In genomic region chr1:164936060-164936459, GRCm38 (mm10) we compare ENCODE assay signal across 20 mouse cellular contexts. TPM values are rescaled to one million over a fixed set of nuclear protein-coding genes. Genes with fewer than 3 reads are reported as not detected.
"Had no signal": no experiment of that assay in that cellular context is flagged by ENCODE, and none has a peak within 500 bp of the region (broad histone marks: within the 10 kb centered on the region; RNA-seq: fewer than 3 reads in every experiment).

No protein-coding gene starts in this region.

- H3K4me2 ChIP-seq: liver, embryonic 15.5 days; lung, embryonic 15.5 days; midbrain, embryonic 11.5 days; midbrain, embryonic 13.5 days; midbrain, embryonic 15.5 days; neural tube, embryonic 12.5 days; stomach, embryonic 15.5 days had no signal

- H3K9me3 ChIP-seq: liver, embryonic 15.5 days; lung, embryonic 15.5 days; midbrain, embryonic 13.5 days; midbrain, embryonic 15.5 days; neural tube, embryonic 12.5 days; stomach, embryonic 15.5 days had no signal

- H3K4me3 ChIP-seq: liver, embryonic 15.5 days; lung, embryonic 15.5 days; midbrain, embryonic 13.5 days; midbrain, embryonic 15.5 days; neural tube, embryonic 12.5 days; stomach, embryonic 15.5 days had no signal

- H3K9ac ChIP-seq: liver, embryonic 15.5 days; liver, postnatal 0 days; lung, embryonic 15.5 days; midbrain, embryonic 13.5 days; midbrain, embryonic 15.5 days; neural tube, embryonic 12.5 days; stomach, embryonic 15.5 days had no signal

- H3K27ac ChIP-seq: liver, embryonic 15.5 days; lung, embryonic 15.5 days; macrophage; midbrain, embryonic 13.5 days; midbrain, embryonic 15.5 days; neural tube, embryonic 12.5 days; stomach, embryonic 15.5 days; stomach, postnatal 0 days had no signal

- H3K27me3 ChIP-seq: liver, embryonic 15.5 days; lung, embryonic 15.5 days; midbrain, embryonic 13.5 days; midbrain, embryonic 15.5 days; neural tube, embryonic 12.5 days; stomach, embryonic 15.5 days had no signal

- H3K4me1 ChIP-seq: liver, embryonic 15.5 days; lung, embryonic 15.5 days; midbrain, embryonic 13.5 days; midbrain, embryonic 15.5 days; neural tube, embryonic 12.5 days; stomach, embryonic 15.5 days had no signal

- DNase-seq: liver, postnatal 0 days; lung, adult 2 months; lung, postnatal 14 days; lung, postnatal 36 days; right cerebral cortex, postnatal 14 days; thymus, postnatal 14 days; thymus, postnatal 36 days had no signal

- ATAC-seq: liver, postnatal 0 days; lung, postnatal 0 days; midbrain, embryonic 13.5 days; midbrain, embryonic 15.5 days had no signal

- H3K36me3 ChIP-seq: liver, embryonic 15.5 days; lung, embryonic 15.5 days; midbrain, embryonic 13.5 days; midbrain, embryonic 15.5 days; neural tube, embryonic 12.5 days; stomach, embryonic 15.5 days had no signal

RNA-seq across cellular contexts. Expression of gene Xcl1, which starts 0.7 kb away (rescaled TPM):
- total RNA-seq: midbrain, postnatal 0 days; neutrophil, adult 5-6 weeks had no signal
- polyA plus RNA-seq: liver, embryonic 15.5 days; lung, postnatal 0 days; macrophage; midbrain, embryonic 11.5 days; midbrain, embryonic 13.5 days; midbrain, embryonic 15.5 days; midbrain, postnatal 0 days; neural tube, embryonic 12.5 days; neural tube, embryonic 14.5 days; stomach, embryonic 15.5 days had no signal
